Mouse (Mus musculus) monocyte, adult 59 days (primary cell): ENCODE data around the gene Olfr1280. TPM values are rescaled to one million over a fixed set of nuclear protein-coding genes. Genes with fewer than 3 reads are reported as not detected.

Source experiments
- total RNA-seq, 2 experiments: library from RNA; stranded (reverse); gene quantifications; one replicate each; pipeline ENCODE4 v1.2.4; 2023

Olfr1280 gene
- total RNA-seq = not detected

GRCm38 (mm10) chr2:111313717-111314116, at the start of gene Olfr1280:
TSS of gene Olfr1280 (plus strand) at chr2:111314017.

GRCm38 (mm10) chr2:111274006-111274405, 39.8 kb upstream of the Olfr1280 start, which contains the start of gene Olfr1277:
TSS of gene Olfr1277 (minus strand) at chr2:111274106.

DNA sequence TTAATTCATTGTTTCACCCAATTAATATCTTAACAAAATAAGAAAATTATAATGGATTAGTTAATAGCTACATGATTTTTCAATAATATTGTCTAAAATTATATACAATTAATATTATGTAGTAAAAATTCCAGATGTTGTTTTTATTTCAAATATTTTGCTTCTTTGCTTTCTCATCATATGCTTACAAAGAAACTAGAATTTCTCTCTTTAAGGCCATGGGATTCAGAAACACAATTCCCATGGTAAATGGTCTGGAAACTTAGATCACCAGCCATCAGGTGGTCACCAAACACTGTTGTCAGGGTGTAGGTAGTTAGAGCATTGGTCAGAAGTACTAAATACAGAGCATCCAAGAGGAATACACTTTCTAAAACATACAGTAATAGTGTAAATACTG, 24.0 kb upstream of the Olfr1280 start, which contains the start of gene Olfr1278:
TSS of gene Olfr1278 (plus strand) at position 301 of the 400 bp plus-strand sequence.

GRCm38 (mm10) chr2:111300374-111300773, 13.4 kb upstream of the Olfr1280 start, which contains the start of gene Olfr1279:
TSS of gene Olfr1279 (plus strand) at chr2:111300635.

GRCm38 (mm10) chr2:111326220-111326619, 12.4 kb downstream of the Olfr1280 start, which contains the start of gene Olfr1281:
TSS of gene Olfr1281 (plus strand) at chr2:111326520.

GRCm38 (mm10) chr2:111335976-111336375, 22.2 kb downstream of the Olfr1280 start, which contains the start of gene Olfr1282:
TSS of gene Olfr1282 (minus strand) at chr2:111336076.

GRCm38 (mm10) chr2:111366490-111366889, 52.7 kb downstream of the Olfr1280 start, which contains the start of gene Olfr1283:
TSS of gene Olfr1283 (plus strand) at chr2:111366790.

DNA sequence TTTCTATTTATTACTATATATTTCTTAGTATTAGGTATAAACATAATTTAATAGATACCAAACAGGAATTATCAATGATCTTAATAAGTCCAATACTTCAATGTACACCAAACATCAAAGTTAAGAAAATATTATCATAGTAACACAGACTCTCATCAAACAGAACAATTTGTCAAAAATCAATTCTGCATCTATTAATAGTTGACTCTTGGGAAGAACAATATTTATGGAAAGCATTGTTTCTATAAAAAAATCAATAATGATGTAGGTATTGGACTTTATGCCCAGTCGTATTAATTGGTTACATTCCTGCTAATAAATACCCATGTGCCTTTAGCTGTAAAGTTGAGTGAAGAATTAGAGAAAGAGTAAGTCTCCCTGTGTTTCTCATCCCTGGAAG, 61.4 kb downstream of the Olfr1280 start, which contains the start of gene Olfr1284:
TSS of gene Olfr1284 (plus strand) at position 301 of the 400 bp plus-strand sequence.

Other genes with a start within 250 kb of the Olfr1280 start
- gene Gm13941, start 208.0 kb upstream of the Olfr1280 start, total RNA-seq = not detected
- not detected for gene Gm15130, start 161.1 kb upstream of the Olfr1280 start, total RNA-seq
- not detected for gene 4930430A15Rik, start 84.4 kb upstream of the Olfr1280 start, total RNA-seq
- gene Olfr1275, start 78.7 kb upstream of the Olfr1280 start, total RNA-seq = not detected
- not detected for gene Olfr1276, start 59.5 kb upstream of the Olfr1280 start, total RNA-seq
- not detected for gene Olfr1277, start 39.9 kb upstream of the Olfr1280 start, total RNA-seq
- gene Olfr1278, start 23.9 kb upstream of the Olfr1280 start, total RNA-seq = not detected
- not detected for gene Olfr1279, start 13.4 kb upstream of the Olfr1280 start, total RNA-seq
- not detected for gene Olfr1281, start 12.5 kb downstream of the Olfr1280 start, total RNA-seq
- not detected for gene Olfr1282, start 22.1 kb downstream of the Olfr1280 start, total RNA-seq
- not detected for gene Olfr1283, start 52.8 kb downstream of the Olfr1280 start, total RNA-seq
- not detected for gene Olfr1284, start 61.5 kb downstream of the Olfr1280 start, total RNA-seq
- not detected for gene Olfr1286, start 109.1 kb downstream of the Olfr1280 start, total RNA-seq
- gene Olfr1287, start 135.1 kb downstream of the Olfr1280 start, total RNA-seq = not detected
- not detected for gene Olfr1288, start 160.1 kb downstream of the Olfr1280 start, total RNA-seq
- not detected for gene Olfr1289, start 166.8 kb downstream of the Olfr1280 start, total RNA-seq
- gene Olfr1290, start 179.8 kb downstream of the Olfr1280 start, total RNA-seq = not detected
- gene Olfr1291-ps1, start 183.2 kb downstream of the Olfr1280 start, total RNA-seq = not detected
- not detected for gene Olfr1293-ps, start 211.2 kb downstream of the Olfr1280 start, total RNA-seq
- not detected for gene Olfr1294, start 226.3 kb downstream of the Olfr1280 start, total RNA-seq